Mouse (Mus musculus): ENCODE data around the gene Tshz2.

GRCm38 (mm10) chr2:169887921-169888320 lies 255.1 kb downstream of the Tshz2 start:
- no peak for TF ChIP-seq CTCF (IDR thresholded peaks at IDR 0.05; ENCODE audit: extremely low read depth, insufficient read depth, insufficient read length, insufficient replicate concordance)
- no peak for TF ChIP-seq POLR2A (IDR thresholded peaks at IDR 0.05; ENCODE audit: low read depth, low read length)

Data from spleen, adult 2 months (tissue).